Mouse (Mus musculus) heart, adult 2 months (tissue): Measurements from ENCODE around the gene Bivm.
A peak's percentile ranks its signal among the peaks of the same experiment; 100 is the strongest.

Source experiments
- CTCF ChIP-seq: fragments of 200-600 bp; IDR thresholded peaks from 2 replicates; pipeline ENCODE4 v1.8.1; 2022; ENCODE audit warnings: antibody characterized with exemption, mild to moderate bottlenecking, moderate library complexity
- POLR2A ChIP-seq: fragments of 200-500 bp; IDR thresholded peaks from 2 replicates; pipeline ENCODE4 v1.6.1; 2011; ENCODE audit warnings: mild to moderate bottlenecking, low read depth, low read length, control low read depth; ENCODE audit not compliant: insufficient read depth

DNA sequence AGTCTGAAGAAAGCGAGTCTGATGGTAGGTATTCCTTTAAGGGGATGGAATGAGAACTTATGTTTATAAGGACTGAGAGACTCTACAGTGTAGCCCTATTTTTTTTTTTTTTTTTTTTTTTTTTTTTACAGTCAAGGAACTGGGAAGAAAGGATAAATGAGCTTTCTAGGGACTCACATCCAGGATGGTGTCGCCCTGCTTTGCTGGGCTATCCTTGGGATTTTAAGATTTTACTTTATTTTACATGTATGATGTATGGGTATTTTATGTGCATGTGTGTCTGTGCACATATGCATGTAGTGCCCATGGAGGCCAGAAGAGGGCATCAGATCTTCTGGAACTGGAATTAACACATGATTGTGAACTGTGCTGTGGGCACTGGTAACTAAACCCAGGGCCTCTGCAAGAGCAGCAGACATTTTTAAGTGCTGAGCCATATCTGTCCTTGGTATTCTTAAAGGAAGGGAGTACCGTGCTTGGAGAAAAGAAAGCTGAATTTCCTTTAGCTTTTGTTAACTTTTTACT is 49.2 kb downstream of the Bivm start:
- TF ChIP-seq CTCF (peak; percentile 38), POLR2A (no peak)
